11 mouse cellular contexts compared by ENCODE assay signal in the genomic region with DNA sequence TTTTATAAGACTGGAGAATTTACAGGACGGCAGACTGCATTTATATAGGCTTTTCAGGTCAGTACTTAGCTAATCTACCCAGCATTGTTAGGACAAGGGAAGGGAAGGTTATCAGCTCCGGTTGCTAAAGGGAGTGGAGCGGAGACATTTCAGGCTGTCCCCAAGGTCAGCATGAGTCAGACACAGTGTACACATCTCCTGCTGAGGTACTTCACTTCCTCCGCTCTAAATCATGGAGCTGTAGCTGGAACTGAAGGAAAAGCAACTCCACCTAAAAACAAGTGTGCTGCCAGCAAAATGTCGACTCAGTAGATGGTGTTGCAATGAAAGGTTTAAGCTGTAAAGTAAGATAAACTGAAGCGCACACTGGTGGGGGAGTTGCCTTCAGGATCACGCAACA. TPM values are rescaled to one million over a fixed set of nuclear protein-coding genes. Genes with fewer than 3 reads are reported as not detected.
DNase-seq lines count a peak whose midpoint lies in the region; ATAC-seq and TF ChIP-seq lines count a peak whose summit lies in the region.
"Had no signal": no experiment of that assay in that cellular context is flagged by ENCODE, and none has a peak within 500 bp of the region (broad histone marks: within the 10 kb centered on the region; RNA-seq: fewer than 3 reads in every experiment).

No protein-coding gene starts in this region.

- in situ Hi-C loops in ES-E14 (cut with MboI; ENCODE audit: low sequenced_read_pairs in 2 of 2, unreplicated experiment in 2 of 2), result no loop called here

- no peak overlapping the region for H3K27ac ChIP-seq in kidney, adult 2 months (ENCODE audit: insufficient read depth, low read depth, low read length)
- H3K27ac ChIP-seq in kidney, embryonic 14.5 days (ENCODE audit: low read depth, low read length), result no peak overlapping the region
- H3K27ac ChIP-seq in ES-E14 (ENCODE audit: insufficient read depth, low read depth, low read length, poor library complexity, severe bottlenecking), result no peak overlapping the region
- peak overlapping the region; percentile 24 for H3K27ac ChIP-seq in heart, embryonic 11.5 days (ENCODE audit: low read depth, low read length)
- 0 out of 2 replicates have a peak overlapping the region, but pooled peaks have one; percentile 68 for H3K27ac ChIP-seq in lung, postnatal 0 days (ENCODE audit: low read length)
- H3K27ac ChIP-seq in midbrain, embryonic 16.5 days (ENCODE audit: low read length), result no peak overlapping the region
- H3K27ac ChIP-seq: hindbrain, embryonic 14.5 days; liver, embryonic 14.5 days had no signal

- no peak overlapping the region for H3K4me3 ChIP-seq in kidney, adult 2 months (ENCODE audit: insufficient read depth, low read depth, low read length)
- no peak overlapping the region for H3K4me3 ChIP-seq in kidney, embryonic 14.5 days (ENCODE audit: low read length)
- H3K4me3 ChIP-seq in ES-E14 (ENCODE audit: insufficient read depth in 1 of 2, low read depth in 1 of 2, low read length in 2 of 2, poor library complexity in 1 of 2, severe bottlenecking in 1 of 2), result no peak overlapping the region
- no peak overlapping the region for H3K4me3 ChIP-seq in heart, embryonic 11.5 days (ENCODE audit: low read depth, low read length)
- H3K4me3 ChIP-seq in lung, postnatal 0 days (ENCODE audit: low read depth, low read length), result no peak overlapping the region
- no peak overlapping the region for H3K4me3 ChIP-seq in midbrain, embryonic 16.5 days (ENCODE audit: low read depth, low read length)

- TF ChIP-seq CTCF in kidney, adult 2 months (conservative IDR thresholded peaks at IDR 0.05; ENCODE audit: insufficient read depth, insufficient read length, low read depth, low read length), result no peak
- TF ChIP-seq CTCF in lung, postnatal 0 days (IDR thresholded peaks at IDR 0.05), result no peak

- 46% methylated on average over 7 of the region's 7 CpGs for WGBS in kidney, adult 2 months
- 26% methylated on average over 7 of the region's 7 CpGs for WGBS in kidney, embryonic 14.5 days
- WGBS in heart, embryonic 11.5 days (ENCODE audit: insufficient replicate concordance), result 29% methylated on average over 7 of the region's 7 CpGs
- WGBS in lung, postnatal 0 days, result 9% methylated on average over 7 of the region's 7 CpGs
- WGBS in midbrain, embryonic 16.5 days, result 77% methylated on average over 7 of the region's 7 CpGs

- H3K4me2 ChIP-seq in kidney, embryonic 14.5 days (replicated peaks; ENCODE audit: low read depth, low read length), result no peak overlapping the region
- 0 out of 2 replicates have a peak overlapping the region, but pooled peaks have one; percentile 9 for H3K4me2 ChIP-seq in heart, embryonic 11.5 days
- H3K4me2 ChIP-seq in lung, postnatal 0 days (replicated peaks; ENCODE audit: low read depth, low read length), result no peak overlapping the region
- H3K4me2 ChIP-seq in midbrain, embryonic 16.5 days (ENCODE audit: low read length), result no peak overlapping the region
- H3K4me2 ChIP-seq: hindbrain, embryonic 14.5 days had no signal

- H3K4me1 ChIP-seq in kidney, adult 2 months (ENCODE audit: control insufficient read depth, insufficient read depth, low read length), result peaks cover 12% of the 10 kb centered on the region
- peaks cover 14% of the 10 kb centered on the region; the same call in 1 of the 2 replicates for H3K4me1 ChIP-seq in kidney, embryonic 14.5 days (ENCODE audit: control insufficient read depth, insufficient read depth, low read length)
- H3K4me1 ChIP-seq in ES-E14 (ENCODE audit: control insufficient read depth in 2 of 2, insufficient read depth in 2 of 2, low read length in 2 of 2, poor library complexity in 1 of 2), result peaks cover 2 to 10% of the 10 kb centered on the region in 2 experiments; a peak in 2 of 4 replicates
- peaks cover 11% of the 10 kb centered on the region; the same call in 1 of the 2 replicates for H3K4me1 ChIP-seq in heart, embryonic 11.5 days (ENCODE audit: control insufficient read depth, insufficient read depth, low read length)
- peaks cover 3% of the 10 kb centered on the region; the same call in 1 of the 2 replicates for H3K4me1 ChIP-seq in lung, postnatal 0 days (ENCODE audit: insufficient read depth, low read depth, low read length)
- no peaks in the 10 kb centered on the region; the same call in 1 of the 2 replicates for H3K4me1 ChIP-seq in midbrain, embryonic 16.5 days (ENCODE audit: control insufficient read depth, insufficient read depth, low read length)

- ATAC-seq in kidney, embryonic 14.5 days (ENCODE audit: low FRiP score, low TSS enrichment), result no peak
- no peak for ATAC-seq in heart, embryonic 11.5 days (replicated peaks; ENCODE audit: insufficient number of reproducible peaks, low FRiP score, low TSS enrichment)
- ATAC-seq in lung, postnatal 0 days, result peak; percentile 87
- no peak for ATAC-seq in midbrain, embryonic 16.5 days

- TF ChIP-seq EP300 in lung, postnatal 0 days (IDR thresholded peaks at IDR 0.05), result peak; percentile 88

- TF ChIP-seq POLR2A in kidney, adult 2 months (IDR thresholded peaks at IDR 0.05; ENCODE audit: low read depth, low read length), result no peak

- H3K27me3 ChIP-seq in kidney, adult 2 months (replicated peaks; ENCODE audit: control insufficient read depth, insufficient read depth, low read length), result no peaks in the 10 kb centered on the region
- no peaks in the 10 kb centered on the region for H3K27me3 ChIP-seq in kidney, embryonic 14.5 days (ENCODE audit: control insufficient read depth, insufficient read depth, low read length)
- H3K27me3 ChIP-seq in heart, embryonic 11.5 days (ENCODE audit: control insufficient read depth, insufficient read depth, low read length), result no peaks in the 10 kb centered on the region
- no peaks in the 10 kb centered on the region for H3K27me3 ChIP-seq in lung, postnatal 0 days (replicated peaks; ENCODE audit: insufficient read depth, low read length)
- H3K27me3 ChIP-seq in midbrain, embryonic 16.5 days (ENCODE audit: control insufficient read depth, insufficient read depth, low read depth, low read length), result no peaks in the 10 kb centered on the region

- no peaks in the 10 kb centered on the region for H3K36me3 ChIP-seq in kidney, adult 2 months (ENCODE audit: control insufficient read depth, insufficient read depth, low read length)
- no peaks in the 10 kb centered on the region for H3K36me3 ChIP-seq in kidney, embryonic 14.5 days (ENCODE audit: control insufficient read depth, insufficient read depth, low read length)
- peaks cover 2% of the 10 kb centered on the region; the same call in 1 of the 2 replicates for H3K36me3 ChIP-seq in ES-E14 (ENCODE audit: control insufficient read depth, insufficient read depth, low read length, poor library complexity, severe bottlenecking)
- H3K36me3 ChIP-seq in heart, embryonic 11.5 days (ENCODE audit: control insufficient read depth, insufficient read depth, low read length), result no peaks in the 10 kb centered on the region
- H3K36me3 ChIP-seq in lung, postnatal 0 days (ENCODE audit: insufficient read depth, low read length), result no peaks in the 10 kb centered on the region
- no peaks in the 10 kb centered on the region for H3K36me3 ChIP-seq in midbrain, embryonic 16.5 days (ENCODE audit: control insufficient read depth, insufficient read depth, low read length)

- no peak overlapping the region for H3K9ac ChIP-seq in kidney, embryonic 14.5 days (ENCODE audit: low read depth, low read length)
- H3K9ac ChIP-seq in ES-E14 (ENCODE audit: insufficient read depth, low read depth, low read length, poor library complexity, severe bottlenecking), result no peak overlapping the region
- H3K9ac ChIP-seq in heart, embryonic 11.5 days (ENCODE audit: low read depth, low read length), result no peak overlapping the region
- no peak overlapping the region for H3K9ac ChIP-seq in lung, postnatal 0 days (replicated peaks; ENCODE audit: low read depth)
- no peak overlapping the region for H3K9ac ChIP-seq in midbrain, embryonic 16.5 days (ENCODE audit: low read depth, low read length)
- H3K9ac ChIP-seq: hindbrain, embryonic 14.5 days; liver, embryonic 14.5 days had no signal

- no peaks in the 10 kb centered on the region for H3K9me3 ChIP-seq in kidney, embryonic 14.5 days (ENCODE audit: control insufficient read depth, low read length)
- H3K9me3 ChIP-seq in ES-E14 (ENCODE audit: control insufficient read depth, insufficient read depth, low read depth, low read length), result no peaks in the 10 kb centered on the region
- H3K9me3 ChIP-seq in heart, embryonic 11.5 days (replicated peaks; ENCODE audit: control insufficient read depth, low read length), result no peaks in the 10 kb centered on the region
- no peaks in the 10 kb centered on the region for H3K9me3 ChIP-seq in lung, postnatal 0 days (ENCODE audit: low read length)
- H3K9me3 ChIP-seq in midbrain, embryonic 16.5 days (replicated peaks; ENCODE audit: control insufficient read depth, low read length, poor library complexity, severe bottlenecking), result no peaks in the 10 kb centered on the region

- DNase-seq in kidney, adult 2 months, result peak; percentile 21
- DNase-seq in ES-E14 (ENCODE audit: low read depth, low spot score), result peak; percentile 11
- DNase-seq in lung, postnatal 0 days (ENCODE audit: low spot score), result peak; percentile 93
- DNase-seq in cerebellum, postnatal 4 days (ENCODE audit: low spot score in 2 of 2), result no peak
- no peak for DNase-seq in left cerebral cortex, adult 8-10 months (ENCODE audit: low spot score in 2 of 2)

TF ChIP-seq in ES-E14, 5 proteins besides CTCF, POLR2A, EP300 and RAD21:
- no peak for TF ChIP-seq HCFC1 (IDR thresholded peaks at IDR 0.05; ENCODE audit: borderline replicate concordance, insufficient read depth, low read length)
- no peak for TF ChIP-seq CHD2 (IDR thresholded peaks at IDR 0.05; ENCODE audit: low read depth, low read length)
- TF ChIP-seq MAFK (IDR thresholded peaks at IDR 0.05; ENCODE audit: insufficient read depth, low read depth, low read length), result no peak
- TF ChIP-seq ZC3H11A (IDR thresholded peaks at IDR 0.05; ENCODE audit: borderline replicate concordance, low read depth, low read length), result no peak
- TF ChIP-seq ZNF384 (IDR thresholded peaks at IDR 0.05; ENCODE audit: low read depth, low read length), result no peak

RNA-seq across cellular contexts. Expression of a gene that starts 36.2 kb away (rescaled TPM):
- 10.7 and 10.8 TPM in 2 replicates for polyA plus RNA-seq in kidney, adult 2 months (2012; rRNA removed)
- 9.0 and 13.2 TPM in 2 replicates for polyA plus RNA-seq in kidney, embryonic 14.5 days (2014; fragmentation: Nextera tagmentation; extraction: Ambion mirVana)
- total RNA-seq in ES-E14 (2012; rRNA removed), result 0.69 and 1.4 TPM in 2 replicates
- 7.8 and 8.5 TPM in 2 replicates for polyA plus RNA-seq in heart, embryonic 11.5 days (2014; fragmentation: Nextera tagmentation; extraction: Ambion mirVana)
- polyA plus RNA-seq in lung, postnatal 0 days (2015; fragmentation: Nextera tagmentation; extraction: Ambion mirVana), result 18.3 and 21.5 TPM in 2 replicates
- 1.2 TPM in 2 replicates for polyA plus RNA-seq in midbrain, embryonic 16.5 days (2015; fragmentation: Nextera tagmentation; extraction: Ambion mirVana)
- total RNA-seq in left cerebral cortex, adult 8-10 months (2022), result under 1 TPM; 0.50 to 0.74 (median 0.56) TPM
- total RNA-seq: common myeloid progenitor, adult 5-6 weeks had no signal

Comparison
In these comparisons a context has a peak if more than half of its experiments do, and no peak if none do; other contexts are left out.
1. DNase-seq: peak in kidney, adult 2 months (single experiment), ES-E14 (single experiment) and lung, postnatal 0 days (single experiment); none in cerebellum, postnatal 4 days (0 of 2) and left cerebral cortex, adult 8-10 months (0 of 2).
2. H3K27ac ChIP-seq: peak in heart, embryonic 11.5 days (single experiment) and lung, postnatal 0 days (single experiment); none in kidney, adult 2 months (single experiment), kidney, embryonic 14.5 days (single experiment), ES-E14 (single experiment) and midbrain, embryonic 16.5 days (single experiment).